Mouse (Mus musculus) gastrocnemius, postnatal 14 days (tissue): ENCODE measurements around the gene Ano7. TPM values are rescaled to one million over a fixed set of nuclear protein-coding genes. Genes with fewer than 3 reads are reported as not detected.

Experiments used
- DNase-seq: peaks from one replicate; pipeline ENCODE4 v3.0.0; 2021; ENCODE audit warnings: mixed read lengths
- intact Hi-C: fragments of 180-260 bp; cut with DNase I; formaldehyde crosslinking; loops from one replicate; pipeline ENCODE4 v1.15.1; 2025; ENCODE audit warnings: low total_unique reads
- long read RNA-seq, 2 experiments: library from polyadenylated mRNA; stranded (forward); transcript quantifications; one replicate each; pipeline ENCODE4 v2.0.0; 2021
- total RNA-seq, 2 experiments: library from RNA; stranded (reverse); gene quantifications; 2 replicates each; pipeline ENCODE4 v1.2.3; 2021

Ano7 gene
- not detected for total RNA-seq
- long read RNA-seq, experiment 1 = 0 reads
- long read RNA-seq, experiment 2 = 0 reads

DNA sequence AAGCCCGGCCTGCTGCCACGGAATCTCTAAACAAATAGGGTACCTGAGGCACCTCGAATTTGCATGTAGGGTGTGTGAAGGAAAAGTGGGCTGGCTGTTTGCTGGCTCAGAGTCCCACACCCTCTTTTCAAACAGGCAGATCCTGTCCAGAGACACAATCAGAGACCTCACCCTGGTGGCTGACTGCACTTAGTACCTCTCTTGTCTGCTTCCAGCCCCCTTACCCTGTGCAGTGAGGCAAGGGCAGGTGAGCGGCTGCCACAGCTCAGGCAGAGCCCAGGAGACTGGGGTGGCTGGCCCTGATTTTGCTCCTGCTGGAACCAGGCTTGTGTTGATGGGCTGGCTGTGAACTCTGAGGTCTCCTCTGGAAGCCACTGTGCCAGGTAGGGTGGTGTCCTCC, at the start of gene Ano7:
TSS of gene Ano7 (plus strand) at position 266 of the 400 bp plus-strand sequence.
- DNase-seq = no peak
- intact Hi-C loops = no loop called here

GRCm38 (mm10) chr1:93323973-93324372, 49.8 kb upstream of the Ano7 start:
- no peak for DNase-seq
- intact Hi-C loops = no loop called here

DNA sequence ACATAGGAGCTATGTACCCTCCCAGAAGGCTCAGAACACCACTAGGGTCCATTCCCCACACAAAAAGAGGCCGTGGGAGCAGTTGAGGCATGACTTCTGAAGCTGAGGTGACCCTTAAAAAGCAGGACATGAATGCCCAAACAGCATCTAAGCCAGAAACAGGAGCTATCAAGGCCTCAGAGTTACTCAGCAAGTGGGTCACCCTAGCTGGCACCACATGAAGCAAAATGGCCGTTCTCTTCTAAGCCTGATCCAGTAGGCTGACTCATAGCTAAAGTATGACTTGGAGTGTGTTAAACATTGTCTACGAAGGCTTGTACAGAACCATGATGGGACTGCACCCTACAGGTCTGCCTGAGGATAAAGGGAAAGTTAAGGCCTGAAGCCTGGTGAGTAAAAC, 47.3 kb upstream of the Ano7 start:
- intact Hi-C loops = no loop called here
- no peak for DNase-seq

GRCm38 (mm10) chr1:93334621-93335020, 39.1 kb upstream of the Ano7 start:
- intact Hi-C loops = loop anchor here (5.0 kb wide), 1 partner anchor 162 kb away; no protein-coding TSS in a partner anchor
- DNase-seq = no peak

DNA sequence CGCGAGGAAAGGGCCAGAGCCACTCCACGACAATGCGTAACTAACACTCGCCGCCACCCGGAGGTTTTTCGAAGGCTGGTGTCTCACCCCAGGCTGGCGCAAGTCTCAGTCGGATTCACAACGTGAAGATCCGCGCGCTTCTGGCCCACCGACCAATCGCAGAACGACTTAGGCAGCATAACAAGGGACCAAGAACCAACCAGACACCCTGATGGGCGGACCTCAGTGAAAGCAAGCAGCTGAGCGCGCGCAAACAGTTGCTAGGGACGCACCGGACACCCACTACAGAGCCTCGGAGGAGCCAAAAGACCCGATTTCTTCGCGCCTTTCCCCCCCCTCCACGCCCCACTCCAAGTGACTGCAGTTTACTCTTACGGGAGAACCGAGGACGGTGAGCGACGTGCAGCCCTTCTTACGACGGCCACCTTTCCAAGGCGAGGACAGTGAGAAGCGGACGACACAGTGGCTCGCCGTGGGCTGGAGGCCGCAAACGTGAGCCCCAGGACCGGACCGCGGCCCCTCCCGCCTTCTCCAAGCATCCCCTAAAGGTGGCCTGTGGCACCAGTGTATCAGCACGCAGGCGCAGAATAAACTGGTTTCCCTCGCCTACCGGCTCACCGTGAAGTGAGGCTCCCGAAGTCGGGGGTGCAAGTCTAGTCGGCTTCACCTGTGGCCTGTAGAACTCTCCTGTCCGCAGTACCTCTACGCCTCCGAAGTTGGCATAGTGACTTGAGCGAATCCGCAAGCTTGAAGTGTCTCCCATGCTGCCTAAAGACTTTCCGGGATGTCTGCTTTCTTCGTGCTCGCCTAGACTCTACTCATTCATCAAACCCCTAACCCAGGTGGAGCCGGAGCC, 30.9 kb upstream of the Ano7 start, which contains the start of the genes Ppp1r7 and Pask:
TSS of gene Ppp1r7 (plus strand) at position 207 of the 856 bp plus-strand sequence.
TSS of gene Pask (minus strand) at position 835 of the 856 bp plus-strand sequence.
- DNase-seq = peak; percentile 95
- intact Hi-C loops = no loop called here

DNA sequence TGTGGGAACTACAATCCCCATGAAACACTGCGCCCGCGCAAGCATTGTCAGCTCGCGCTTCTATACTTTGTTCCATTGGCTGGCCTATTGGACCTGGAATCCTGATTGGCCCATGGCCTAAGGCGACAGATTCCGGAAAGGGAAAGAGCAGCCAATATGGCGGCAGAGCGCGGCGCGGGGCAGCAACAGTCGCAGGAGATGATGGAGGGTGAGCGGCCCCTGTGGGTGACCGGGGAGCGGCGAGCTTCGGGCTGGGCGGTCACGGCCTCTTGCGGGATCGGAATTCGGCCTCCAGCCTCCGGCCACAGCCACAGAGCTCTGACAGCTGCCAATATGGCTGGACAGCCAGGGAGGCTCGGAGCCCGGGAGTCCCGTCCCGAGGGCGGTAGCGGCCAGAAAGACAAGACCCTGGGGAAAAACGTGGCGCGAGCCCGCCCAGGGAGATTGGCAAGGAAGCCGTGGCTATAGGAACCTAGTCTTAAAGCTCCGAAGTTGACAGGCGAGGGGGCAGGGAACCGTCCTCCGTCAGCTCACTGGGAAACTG, 30.2 kb upstream of the Ano7 start:
- DNase-seq = peak; percentile 95
- intact Hi-C loops = no loop called here

GRCm38 (mm10) chr1:93347176-93347575, 26.6 kb upstream of the Ano7 start:
- no peak for DNase-seq
- intact Hi-C loops = no loop called here

DNA sequence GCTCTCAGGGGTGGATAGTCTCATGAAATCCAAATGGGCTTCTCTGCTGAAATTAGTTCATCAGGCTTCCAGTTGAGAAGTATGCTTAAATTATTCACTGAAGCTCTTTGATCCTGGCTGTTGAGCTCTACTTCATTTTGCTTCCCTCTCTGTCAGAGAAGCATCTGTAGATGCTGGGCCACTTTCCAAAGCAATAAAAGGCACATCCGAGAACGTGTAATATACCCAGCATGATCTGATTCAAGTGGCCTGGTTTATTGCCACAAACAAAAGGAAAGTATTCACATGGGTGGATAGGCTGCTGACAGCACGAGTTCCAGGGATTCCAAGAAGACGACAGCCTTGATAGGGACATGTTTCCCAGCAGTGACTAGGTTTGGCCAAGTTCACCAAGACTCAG, 24.0 kb upstream of the Ano7 start:
- DNase-seq = no peak
- intact Hi-C loops = no loop called here

- intact Hi-C loops = no loop called here
- DNase-seq = no peak
These were observed 21.0 kb upstream of the Ano7 start for GRCm38 (mm10) chr1:93352724-93353123.

DNA sequence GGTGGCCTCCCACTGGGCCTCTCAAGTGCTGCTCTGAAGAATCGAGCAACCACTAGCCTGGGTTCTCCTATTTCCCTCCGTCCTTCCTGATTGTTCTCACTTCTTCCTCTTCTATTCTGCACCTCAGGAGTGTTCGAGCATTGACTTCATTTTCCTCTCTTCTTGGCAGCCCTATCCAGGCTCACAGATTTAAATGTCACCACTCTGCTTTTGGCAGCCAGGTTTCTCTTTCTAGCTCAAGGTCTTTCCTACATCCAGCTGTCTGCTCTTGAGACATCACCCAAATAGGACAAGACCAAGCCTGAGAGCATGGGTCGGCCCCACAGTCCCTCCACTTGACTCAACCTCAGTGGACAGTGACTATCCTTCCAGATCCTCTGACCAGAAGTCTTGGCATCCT, 11.1 kb upstream of the Ano7 start:
- intact Hi-C loops = no loop called here
- DNase-seq = no peak

GRCm38 (mm10) chr1:93365641-93366040, 8.1 kb upstream of the Ano7 start:
- no peak for DNase-seq
- intact Hi-C loops = no loop called here

DNA sequence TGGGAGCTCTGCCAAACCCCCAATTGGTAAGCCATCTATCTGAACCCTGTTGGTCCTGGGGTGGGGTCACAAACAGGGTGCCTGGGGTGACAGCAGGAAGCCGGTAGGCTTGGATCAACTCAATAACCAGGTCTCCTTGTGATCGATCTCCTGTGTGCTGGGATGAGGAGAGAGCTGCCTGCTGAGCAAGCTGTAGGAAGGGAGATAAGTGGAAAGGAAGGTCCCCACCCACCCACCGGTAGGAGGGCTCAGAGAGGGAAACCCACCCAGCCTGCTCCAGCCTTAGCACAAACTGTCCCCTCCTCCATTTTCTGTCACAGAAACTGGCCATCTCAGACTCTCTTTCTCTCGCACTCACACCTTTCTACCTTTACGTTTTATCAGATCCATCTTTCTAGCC, 3.6 kb downstream of the Ano7 start:
- intact Hi-C loops = no loop called here

GRCm38 (mm10) chr1:93379117-93379516, 5.4 kb downstream of the Ano7 start:
- intact Hi-C loops = no loop called here
- DNase-seq = no peak

More for the DNA sequence above, 3.6 kb downstream of the Ano7 start:
- DNase-seq = no peak

- DNase-seq = no peak
- intact Hi-C loops = no loop called here
These were observed 13.5 kb downstream of the Ano7 start for GRCm38 (mm10) chr1:93387198-93387597.

DNA sequence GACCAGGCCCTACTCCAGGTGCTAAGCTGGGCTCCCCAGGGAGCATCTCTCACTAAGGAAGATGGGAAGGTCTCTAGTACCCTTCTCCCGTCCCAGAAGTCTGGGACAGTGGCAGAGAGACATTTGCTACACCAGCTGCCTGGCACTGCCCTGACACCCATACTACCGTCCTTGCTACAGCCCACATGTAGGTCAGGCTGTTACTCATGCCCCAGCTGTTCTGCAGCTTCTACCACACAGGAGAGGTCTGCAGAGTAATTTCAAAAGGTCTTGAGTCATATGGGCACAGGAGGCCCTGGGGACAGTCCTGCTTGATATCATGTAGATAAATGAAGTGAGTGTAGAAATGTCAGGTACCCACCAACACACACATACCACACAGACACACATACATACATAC, 15.2 kb downstream of the Ano7 start:
- intact Hi-C loops = no loop called here
- DNase-seq = no peak

- no peak for DNase-seq
- intact Hi-C loops = no loop called here
These were observed 27.7 kb downstream of the Ano7 start for GRCm38 (mm10) chr1:93401191-93402052.

DNA sequence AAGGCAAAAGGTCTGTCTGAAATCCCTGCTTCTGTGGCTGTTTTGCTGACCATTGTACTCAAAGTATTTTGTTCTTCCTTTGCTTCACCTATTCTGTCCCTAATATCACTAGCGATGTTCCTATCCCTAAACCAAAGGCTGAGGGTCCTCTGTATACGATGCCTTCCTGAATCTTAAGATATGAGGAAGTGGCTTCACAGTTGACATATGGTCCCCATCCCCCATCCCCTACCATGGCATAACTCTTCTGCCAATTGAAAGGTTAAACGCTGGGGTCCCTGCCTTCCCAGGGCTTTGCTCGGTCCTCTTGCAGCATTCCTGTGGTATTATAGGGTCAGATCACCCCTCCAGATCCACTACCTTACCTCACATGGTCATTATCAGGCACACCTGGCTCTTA, 29.7 kb downstream of the Ano7 start:
- intact Hi-C loops = no loop called here
- no peak for DNase-seq

- no peak for DNase-seq
- intact Hi-C loops = no loop called here
These were observed 58.4 kb downstream of the Ano7 start for GRCm38 (mm10) chr1:93432087-93432486.

DNA sequence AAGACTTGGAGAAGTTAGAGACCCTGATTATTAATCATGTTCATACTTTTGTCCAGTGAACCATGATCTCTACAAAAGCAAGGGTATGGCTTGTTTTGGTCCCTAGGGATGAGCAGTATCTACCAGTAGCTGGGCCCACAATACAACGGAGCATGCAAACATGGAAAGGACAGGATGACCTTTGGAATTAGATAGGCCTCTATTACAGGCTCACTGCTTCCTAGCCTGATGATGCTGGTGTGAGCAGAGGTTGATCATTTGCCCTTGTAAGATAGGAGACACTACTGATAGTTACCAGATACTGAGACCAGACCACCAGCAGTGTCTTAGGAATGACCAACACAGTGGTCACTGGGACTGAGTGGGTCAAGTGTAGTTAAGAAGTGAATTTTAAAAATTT, 65.6 kb downstream of the Ano7 start:
- intact Hi-C loops = loop anchor here (5.0 kb wide), 1 partner anchor 63 kb away; no protein-coding TSS in a partner anchor
- DNase-seq = no peak
